Mouse (Mus musculus): ENCODE measurements at regions not wholly inside any gene's neighbourhood (a gene's known extent, or its start where the extent isn't known, plus 50 kb on each side); places are given as distances from the start of the nearest gene placed in this dataset.

GRCm38 (mm10) chr14:114843105-114843743 is 248.8 kb upstream of the Gpc5 start:
- no peaks in the 10 kb centered on the region for H3K9me3 ChIP-seq (ENCODE audit: control insufficient read depth, low read length)
- H3K4me2 ChIP-seq, result no peak overlapping the region
- 89% methylated on average over 6 of the region's 6 CpGs for WGBS
- H3K27ac ChIP-seq (ENCODE audit: low read depth, low read length), result no peak overlapping the region
- no peaks in the 10 kb centered on the region for H3K4me1 ChIP-seq (replicated peaks; ENCODE audit: control insufficient read depth, insufficient read depth, low read length)
- H3K36me3 ChIP-seq (ENCODE audit: control insufficient read depth, insufficient read depth, low read length), result no peaks in the 10 kb centered on the region
- ATAC-seq (replicated peaks; ENCODE audit: low FRiP score) (no peak), DNase-seq (ENCODE audit: low spot score) (no peak)
- H3K27me3 ChIP-seq (replicated peaks; ENCODE audit: control insufficient read depth, insufficient read depth, low read length), result no peaks in the 10 kb centered on the region
- no peak overlapping the region for H3K9ac ChIP-seq (ENCODE audit: low read depth, low read length)
- no peak overlapping the region for H3K4me3 ChIP-seq (ENCODE audit: low read depth, low read length)

GRCm38 (mm10) chr14:114854324-114855054 is 237.5 kb upstream of the Gpc5 start:
- no peak overlapping the region for H3K9ac ChIP-seq (ENCODE audit: low read depth, low read length)
- no peak overlapping the region for H3K4me3 ChIP-seq (ENCODE audit: low read depth, low read length)
- H3K36me3 ChIP-seq (ENCODE audit: control insufficient read depth, insufficient read depth, low read length), result no peaks in the 10 kb centered on the region
- ATAC-seq (replicated peaks; ENCODE audit: low FRiP score), result peak; percentile 40
- H3K9me3 ChIP-seq (ENCODE audit: control insufficient read depth, low read length), result no peaks in the 10 kb centered on the region
- H3K4me2 ChIP-seq, result no peak overlapping the region
- 28% methylated on average over 9 of the region's 9 CpGs for WGBS
- DNase-seq (ENCODE audit: low spot score), result no peak
- no peak overlapping the region for H3K27ac ChIP-seq (ENCODE audit: low read depth, low read length)
- H3K4me1 ChIP-seq (replicated peaks; ENCODE audit: control insufficient read depth, insufficient read depth, low read length), result no peaks in the 10 kb centered on the region
- no peaks in the 10 kb centered on the region for H3K27me3 ChIP-seq (replicated peaks; ENCODE audit: control insufficient read depth, insufficient read depth, low read length)

- ATAC-seq (replicated peaks; ENCODE audit: low FRiP score) (no peak), DNase-seq (ENCODE audit: low spot score) (no peak)
- H3K4me1 ChIP-seq (replicated peaks; ENCODE audit: control insufficient read depth, insufficient read depth, low read length), result no peaks in the 10 kb centered on the region
- no peak overlapping the region for H3K4me3 ChIP-seq (ENCODE audit: low read depth, low read length)
- WGBS, result 51% methylated on average over 12 of the region's 12 CpGs
- H3K4me2 ChIP-seq, result no peak overlapping the region
- H3K36me3 ChIP-seq (ENCODE audit: control insufficient read depth, insufficient read depth, low read length), result no peaks in the 10 kb centered on the region
- H3K27ac ChIP-seq (ENCODE audit: low read depth, low read length), result no peak overlapping the region
- H3K27me3 ChIP-seq (replicated peaks; ENCODE audit: control insufficient read depth, insufficient read depth, low read length), result no peaks in the 10 kb centered on the region
- H3K9me3 ChIP-seq (ENCODE audit: control insufficient read depth, low read length), result no peaks in the 10 kb centered on the region
- no peak overlapping the region for H3K9ac ChIP-seq (ENCODE audit: low read depth, low read length)
Measured at GRCm38 (mm10) chr14:114855055-114855740, 236.8 kb upstream of the Gpc5 start.

GRCm38 (mm10) chr14:114855746-114856145 is 236.3 kb upstream of the Gpc5 start:
- no peak overlapping the region for H3K4me2 ChIP-seq
- no peak overlapping the region for H3K9ac ChIP-seq (ENCODE audit: low read depth, low read length)
- no peaks in the 10 kb centered on the region for H3K4me1 ChIP-seq (replicated peaks; ENCODE audit: control insufficient read depth, insufficient read depth, low read length)
- DNase-seq (ENCODE audit: low spot score), result no peak
- H3K9me3 ChIP-seq (ENCODE audit: control insufficient read depth, low read length), result no peaks in the 10 kb centered on the region
- H3K27ac ChIP-seq (ENCODE audit: low read depth, low read length), result no peak overlapping the region
- ATAC-seq (replicated peaks; ENCODE audit: low FRiP score), result no peak
- no peak overlapping the region for H3K4me3 ChIP-seq (ENCODE audit: low read depth, low read length)
- 62% methylated on average over 3 of the region's 3 CpGs for WGBS
- no peaks in the 10 kb centered on the region for H3K36me3 ChIP-seq (ENCODE audit: control insufficient read depth, insufficient read depth, low read length)
- H3K27me3 ChIP-seq (replicated peaks; ENCODE audit: control insufficient read depth, insufficient read depth, low read length), result no peaks in the 10 kb centered on the region

- Histone ChIP-seq H3K9ac (ENCODE audit: low read depth, low read length) (no peak overlapping the region), H3K9me3 (ENCODE audit: control insufficient read depth, low read length) (no peaks in the 10 kb centered on the region), H3K4me3 (ENCODE audit: low read depth, low read length) (no peak overlapping the region), H3K36me3 (ENCODE audit: control insufficient read depth, insufficient read depth, low read length) (no peaks in the 10 kb centered on the region), H3K4me2 (no peak overlapping the region), H3K27me3 (replicated peaks; ENCODE audit: control insufficient read depth, insufficient read depth, low read length) (no peaks in the 10 kb centered on the region), H3K27ac (ENCODE audit: low read depth, low read length) (no peak overlapping the region), H3K4me1 (replicated peaks; ENCODE audit: control insufficient read depth, insufficient read depth, low read length) (no peaks in the 10 kb centered on the region)
- ATAC-seq (replicated peaks; ENCODE audit: low FRiP score) (no peak), DNase-seq (ENCODE audit: low spot score) (no peak)
- 56% methylated on average over 18 of the region's 18 CpGs for WGBS
Measured at GRCm38 (mm10) chr14:114856243-114857031, 235.6 kb upstream of the Gpc5 start.

GRCm38 (mm10) chr14:114857171-114857570 is 234.8 kb upstream of the Gpc5 start:
- Histone ChIP-seq H3K9me3 (ENCODE audit: control insufficient read depth, low read length) (no peaks in the 10 kb centered on the region), H3K27ac (ENCODE audit: low read depth, low read length) (peak overlapping the region; percentile 29; the same call in 1 of the 2 replicates), H3K4me3 (ENCODE audit: low read depth, low read length) (no peak overlapping the region), H3K27me3 (replicated peaks; ENCODE audit: control insufficient read depth, insufficient read depth, low read length) (no peaks in the 10 kb centered on the region), H3K9ac (ENCODE audit: low read depth, low read length) (no peak overlapping the region), H3K4me2 (no peak overlapping the region), H3K36me3 (ENCODE audit: control insufficient read depth, insufficient read depth, low read length) (no peaks in the 10 kb centered on the region), H3K4me1 (replicated peaks; ENCODE audit: control insufficient read depth, insufficient read depth, low read length) (no peaks in the 10 kb centered on the region)
- no peak for DNase-seq (ENCODE audit: low spot score)
- no peak; the same call in 1 of the 2 replicates for ATAC-seq (replicated peaks; ENCODE audit: low FRiP score)
- 20% methylated on average over 4 of the region's 4 CpGs for WGBS

- Histone ChIP-seq H3K9ac (ENCODE audit: low read depth, low read length) (no peak overlapping the region), H3K36me3 (ENCODE audit: control insufficient read depth, insufficient read depth, low read length) (no peaks in the 10 kb centered on the region), H3K27ac (ENCODE audit: low read depth, low read length) (peak overlapping the region; percentile 29; the same call in 1 of the 2 replicates), H3K9me3 (ENCODE audit: control insufficient read depth, low read length) (no peaks in the 10 kb centered on the region), H3K4me2 (no peak overlapping the region), H3K4me1 (replicated peaks; ENCODE audit: control insufficient read depth, insufficient read depth, low read length) (no peaks in the 10 kb centered on the region), H3K27me3 (replicated peaks; ENCODE audit: control insufficient read depth, insufficient read depth, low read length) (no peaks in the 10 kb centered on the region), H3K4me3 (ENCODE audit: low read depth, low read length) (no peak overlapping the region)
- 14% methylated on average over 7 of the region's 7 CpGs for WGBS
- peak; percentile 72 for ATAC-seq (replicated peaks; ENCODE audit: low FRiP score)
- DNase-seq (ENCODE audit: low spot score), result no peak
Measured at GRCm38 (mm10) chr14:114857689-114858088, 234.3 kb upstream of the Gpc5 start.

GRCm38 (mm10) chr14:114863585-114863984 is 228.4 kb upstream of the Gpc5 start:
- Histone ChIP-seq H3K4me1 (replicated peaks; ENCODE audit: control insufficient read depth, insufficient read depth, low read length) (no peaks in the 10 kb centered on the region), H3K9me3 (ENCODE audit: control insufficient read depth, low read length) (no peaks in the 10 kb centered on the region), H3K27ac (ENCODE audit: low read depth, low read length) (no peak overlapping the region), H3K27me3 (replicated peaks; ENCODE audit: control insufficient read depth, insufficient read depth, low read length) (no peaks in the 10 kb centered on the region), H3K36me3 (ENCODE audit: control insufficient read depth, insufficient read depth, low read length) (no peaks in the 10 kb centered on the region), H3K4me3 (ENCODE audit: low read depth, low read length) (no peak overlapping the region), H3K4me2 (no peak overlapping the region), H3K9ac (ENCODE audit: low read depth, low read length) (no peak overlapping the region)
- DNase-seq (ENCODE audit: low spot score), result no peak
- WGBS, result 78% methylated on average over 4 of the region's 4 CpGs
- ATAC-seq (replicated peaks; ENCODE audit: low FRiP score), result no peak
